ENCODE assay signal across 12 mouse cellular contexts in genomic region chr2:144868827-144869226, GRCm38 (mm10). TPM values are rescaled to one million over a fixed set of nuclear protein-coding genes. Genes with fewer than 3 reads are reported as not detected.
DNase-seq lines count a peak whose midpoint lies in the region; ATAC-seq and TF ChIP-seq lines count a peak whose summit lies in the region.
"Had no signal": no experiment of that assay in that cellular context is flagged by ENCODE, and none has a peak within 500 bp of the region (broad histone marks: within the 10 kb centered on the region; RNA-seq: fewer than 3 reads in every experiment).

No protein-coding gene starts in this region.

- no peak overlapping the region for H3K4me3 ChIP-seq in gastrocnemius, adult 2 months
- no peak overlapping the region for H3K4me3 ChIP-seq in forebrain, embryonic 15.5 days

- H3K9me3 ChIP-seq in forebrain, embryonic 15.5 days = no peaks in the 10 kb centered on the region

- H3K27ac ChIP-seq in gastrocnemius, adult 2 months = no peak overlapping the region
- no peak overlapping the region for H3K27ac ChIP-seq in forebrain, embryonic 15.5 days (replicated peaks)

- TF ChIP-seq CTCF in gastrocnemius, adult 2 months (IDR thresholded peaks at IDR 0.05) = peak; percentile 60

- WGBS in forebrain, embryonic 15.5 days = 78% methylated on average over 2 of the region's 2 CpGs

- no peaks in the 10 kb centered on the region for H3K27me3 ChIP-seq in forebrain, embryonic 15.5 days

- H3K9ac ChIP-seq in forebrain, embryonic 15.5 days (replicated peaks) = no peak overlapping the region

- no peak overlapping the region for H3K4me2 ChIP-seq in forebrain, embryonic 15.5 days (replicated peaks)
- H3K4me2 ChIP-seq: liver, embryonic 11.5 days had no signal

- H3K4me1 ChIP-seq in forebrain, embryonic 15.5 days = no peaks in the 10 kb centered on the region

- intact Hi-C loops in gastrocnemius, adult 2 months (cut with DNase I) = loop anchor here (2.0 kb wide), 1 partner anchor 232 kb away; no protein-coding TSS in a partner anchor
- intact Hi-C loops in left cerebral cortex, postnatal 4 days (cut with DNase I) = no loop called here

- ATAC-seq in forebrain, embryonic 15.5 days (replicated peaks) = no peak
- ATAC-seq in megakaryocyte-erythroid progenitor cell, adult 5-6 weeks (replicated peaks; ENCODE audit: low FRiP score, low TSS enrichment, poor library complexity, severe bottlenecking) = no peak
- ATAC-seq: forebrain, embryonic 14.5 days; inflammation-experienced regulatory T-cells, adult 6 months had no signal

- peak; percentile 25 for DNase-seq in gastrocnemius, adult 2 months
- no peak for DNase-seq in gastrocnemius, postnatal 25 days
- DNase-seq in left cerebral cortex, postnatal 4 days = peak; percentile 6
- no peak for DNase-seq in left cerebral cortex, adult 8-10 months (ENCODE audit: low spot score in 2 of 2)
- DNase-seq in adrenal gland, postnatal 14 days = peak; percentile 29
- peak; percentile 20 for DNase-seq in lung, postnatal 14 days

- no peaks in the 10 kb centered on the region for H3K36me3 ChIP-seq in forebrain, embryonic 15.5 days

RNA-seq across cellular contexts. Expression of gene Scp2d1, which starts 45.4 kb away (rescaled TPM):
- total RNA-seq in gastrocnemius, adult 2 months (2021) = not detected
- not detected for total RNA-seq in gastrocnemius, postnatal 25 days (2021)
- total RNA-seq in left cerebral cortex, postnatal 4 days (2021) = not detected
- total RNA-seq in left cerebral cortex, adult 8-10 months (2022) = not detected
- total RNA-seq in adrenal gland, postnatal 14 days (2021) = not detected in 2 replicates
- not detected in 2 replicates for polyA plus RNA-seq in forebrain, embryonic 15.5 days (2015; fragmentation: Nextera tagmentation; extraction: Ambion mirVana)
- total RNA-seq in megakaryocyte-erythroid progenitor cell, adult 5-6 weeks (2014; fragmentation: Nextera tagmentation) = not detected in 2 replicates
- not detected in 2 replicates for total RNA-seq in megakaryocyte-erythroid progenitor cell, adult 5-6 weeks (2017)
- polyA plus RNA-seq: forebrain, embryonic 14.5 days; inflammation-experienced regulatory T-cells, adult 6 months; liver, embryonic 11.5 days; spleen, adult 2 months had no signal

Comparison
In these comparisons a context has a peak if more than half of its experiments do, and no peak if none do; other contexts are left out.
1. DNase-seq: peak in gastrocnemius, adult 2 months (single experiment), left cerebral cortex, postnatal 4 days (single experiment), adrenal gland, postnatal 14 days (single experiment) and lung, postnatal 14 days (single experiment); none in gastrocnemius, postnatal 25 days (single experiment) and left cerebral cortex, adult 8-10 months (0 of 2).